9 mouse cellular contexts compared by ENCODE assay signal in the genomic region with DNA sequence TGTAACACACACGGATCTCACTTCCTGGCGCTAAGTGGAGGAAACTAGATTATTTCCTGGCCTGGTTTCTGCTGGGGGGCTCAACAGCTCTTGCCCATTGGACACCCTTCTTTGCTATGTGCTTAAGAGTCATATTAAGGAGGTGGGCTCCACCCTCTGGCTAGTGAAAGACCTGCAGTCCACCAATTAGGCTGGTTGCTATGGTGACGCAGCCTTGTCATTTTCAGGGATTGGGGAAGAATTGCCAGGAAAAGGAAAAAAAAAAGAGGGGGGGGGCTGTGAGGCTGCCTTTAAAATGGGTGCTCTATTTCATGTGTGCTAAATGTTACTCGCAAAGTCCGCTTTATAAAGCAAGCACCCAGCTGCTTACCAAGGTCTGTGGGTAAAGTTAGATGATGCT. TPM values are rescaled to one million over a fixed set of nuclear protein-coding genes. Genes with fewer than 3 reads are reported as not detected.
DNase-seq lines count a peak whose midpoint lies in the region; ATAC-seq and TF ChIP-seq lines count a peak whose summit lies in the region.
"Had no signal": no experiment of that assay in that cellular context is flagged by ENCODE, and none has a peak within 500 bp of the region (broad histone marks: within the 10 kb centered on the region; RNA-seq: fewer than 3 reads in every experiment).

No protein-coding gene starts in this region.

- TF ChIP-seq CTCF in cerebellum, adult 2 months (IDR thresholded peaks at IDR 0.05; ENCODE audit: borderline replicate concordance, insufficient read depth, low read depth, low read length), result peak; percentile 72; the same call in 1 of the 2 replicates
- TF ChIP-seq CTCF in stomach, postnatal 0 days (IDR thresholded peaks at IDR 0.05; ENCODE audit: low read depth), result peak; percentile 57

- WGBS in cerebellum, adult 2 months, result 24% methylated on average over 5 of the region's 5 CpGs
- 42% methylated on average over 5 of the region's 5 CpGs for WGBS in limb, embryonic 14.5 days
- WGBS in stomach, postnatal 0 days, result 53% methylated on average over 5 of the region's 5 CpGs

- peak overlapping the region; percentile 27 for H3K4me3 ChIP-seq in cerebellum, adult 2 months (replicated peaks; ENCODE audit: insufficient read depth, low read depth, low read length)
- no peak overlapping the region for H3K4me3 ChIP-seq in limb, embryonic 14.5 days (replicated peaks; ENCODE audit: low read length)
- H3K4me3 ChIP-seq in stomach, postnatal 0 days (ENCODE audit: low read depth, low read length), result no peak overlapping the region
- H3K4me3 ChIP-seq: embryonic facial prominence, embryonic 12.5 days had no signal

- H3K4me2 ChIP-seq in limb, embryonic 14.5 days (replicated peaks; ENCODE audit: low read depth, low read length, severe bottlenecking), result no peak overlapping the region
- H3K4me2 ChIP-seq in stomach, postnatal 0 days (replicated peaks; ENCODE audit: low read depth), result no peak overlapping the region
- H3K4me2 ChIP-seq: embryonic facial prominence, embryonic 12.5 days had no signal

- no peaks in the 10 kb centered on the region for H3K9me3 ChIP-seq in limb, embryonic 14.5 days (ENCODE audit: control insufficient read depth, low read length)
- no peaks in the 10 kb centered on the region for H3K9me3 ChIP-seq in stomach, postnatal 0 days (ENCODE audit: control insufficient read depth, low read length)
- H3K9me3 ChIP-seq: embryonic facial prominence, embryonic 12.5 days had no signal

- no peak for TF ChIP-seq POLR2A in cerebellum, adult 2 months (IDR thresholded peaks at IDR 0.05; ENCODE audit: borderline replicate concordance, insufficient read depth, low read length)
- no peak for TF ChIP-seq POLR2A in limb, embryonic 14.5 days (IDR thresholded peaks at IDR 0.05; ENCODE audit: borderline replicate concordance, extremely low read depth, insufficient read depth, insufficient read length)

- H3K36me3 ChIP-seq in limb, embryonic 14.5 days (ENCODE audit: control insufficient read depth, insufficient read depth, low read length), result no peaks in the 10 kb centered on the region
- no peaks in the 10 kb centered on the region for H3K36me3 ChIP-seq in stomach, postnatal 0 days (ENCODE audit: control insufficient read depth, insufficient read depth, low read length)
- H3K36me3 ChIP-seq: embryonic facial prominence, embryonic 12.5 days had no signal

- ATAC-seq in frontal cortex, adult (ENCODE audit: low TSS enrichment), result no peak
- no peak; the same call in 1 of the 2 replicates for ATAC-seq in limb, embryonic 14.5 days (ENCODE audit: low FRiP score, low read depth)
- ATAC-seq in stomach, postnatal 0 days (ENCODE audit: low FRiP score, low TSS enrichment), result no peak
- no peak for ATAC-seq in erythroblast, adult 5-6 weeks (replicated peaks; ENCODE audit: low FRiP score, poor library complexity, severe bottlenecking)

- H3K27me3 ChIP-seq in cerebellum, adult 2 months (ENCODE audit: control insufficient read depth, insufficient read depth, low read length), result no peaks in the 10 kb centered on the region
- H3K27me3 ChIP-seq in limb, embryonic 14.5 days (ENCODE audit: control insufficient read depth, insufficient read depth, low read length), result peaks cover 61% of the 10 kb centered on the region
- peaks cover 25% of the 10 kb centered on the region; the same call in 1 of the 2 replicates for H3K27me3 ChIP-seq in stomach, postnatal 0 days (ENCODE audit: control insufficient read depth, insufficient read depth, low read length)

- H3K4me1 ChIP-seq in cerebellum, adult 2 months (ENCODE audit: control insufficient read depth, insufficient read depth, low read length), result peaks cover 22% of the 10 kb centered on the region
- H3K4me1 ChIP-seq in limb, embryonic 14.5 days (ENCODE audit: control insufficient read depth, insufficient read depth, low read length), result no peaks in the 10 kb centered on the region
- no peaks in the 10 kb centered on the region; the same call in 1 of the 2 replicates for H3K4me1 ChIP-seq in stomach, postnatal 0 days (replicated peaks; ENCODE audit: control insufficient read depth, insufficient read depth)

- TF ChIP-seq EP300 in stomach, postnatal 0 days (optimal IDR thresholded peaks at IDR 0.05), result no peak

- H3K27ac ChIP-seq in cerebellum, adult 2 months (ENCODE audit: insufficient read depth, low read length), result no peak overlapping the region
- no peak overlapping the region for H3K27ac ChIP-seq in limb, embryonic 14.5 days (replicated peaks; ENCODE audit: low read depth, low read length)
- no peak overlapping the region for H3K27ac ChIP-seq in stomach, postnatal 0 days (replicated peaks)
- H3K27ac ChIP-seq: embryonic facial prominence, embryonic 12.5 days had no signal

- no peak overlapping the region for H3K9ac ChIP-seq in limb, embryonic 14.5 days (ENCODE audit: low read depth, low read length, severe bottlenecking)
- no peak overlapping the region for H3K9ac ChIP-seq in stomach, postnatal 0 days (ENCODE audit: low read length)
- H3K9ac ChIP-seq: embryonic facial prominence, embryonic 12.5 days had no signal

- DNase-seq in frontal cortex, adult 2 months (ENCODE audit: extremely low spot score in 1 of 2, low spot score in 1 of 2), result peak; percentile 60 to 79
- DNase-seq in cerebellum, adult 2 months, result peak; percentile 59 to 72
- peak; percentile 66 to 71 for DNase-seq in frontal cortex, postnatal 10 days (ENCODE audit: low spot score in 2 of 2)
- DNase-seq in limb, embryonic 14.5 days (ENCODE audit: low spot score), result peak; percentile 66
- no peak for DNase-seq in stomach, postnatal 0 days (ENCODE audit: low spot score)
- DNase-seq in lung, postnatal 36 days, result no peak

RNA-seq across cellular contexts. Expression of gene Fam19a5, which starts 2.9 kb away (rescaled TPM):
- polyA plus RNA-seq in frontal cortex, adult 2 months (2012; rRNA removed), result 98.1 and 110 TPM in 2 replicates
- 95.4 and 101 TPM in 2 replicates for polyA plus RNA-seq in cerebellum, adult 2 months (2012; rRNA removed)
- polyA plus RNA-seq in limb, embryonic 14.5 days (2012; rRNA removed), result 8.4 and 10.2 TPM in 2 replicates
- polyA plus RNA-seq in limb, embryonic 14.5 days (2014; fragmentation: Nextera tagmentation; extraction: Ambion mirVana), result 4.5 and 4.8 TPM in 2 replicates
- polyA plus RNA-seq in stomach, postnatal 0 days (2015; fragmentation: Nextera tagmentation; extraction: Ambion mirVana), result 3.0 and 3.6 TPM in 2 replicates
- total RNA-seq in erythroblast, adult 5-6 weeks (2015; ENCODE audit: low replicate concordance), result not detected in 2 replicates
- not detected in 2 replicates for total RNA-seq in erythroblast, adult 5-6 weeks (2017; ENCODE audit: low replicate concordance)

Comparison
In these comparisons a context has a peak if more than half of its experiments do, and no peak if none do; other contexts are left out.
1. DNase-seq: peak in frontal cortex, adult 2 months (2 of 2), cerebellum, adult 2 months (2 of 2), frontal cortex, postnatal 10 days (2 of 2) and limb, embryonic 14.5 days (single experiment); none in stomach, postnatal 0 days (single experiment) and lung, postnatal 36 days (single experiment).